Comparison of ENCODE assay signal across 10 mouse cellular contexts in genomic region chr5:30968416-30968815, GRCm38 (mm10). TPM values are rescaled to one million over a fixed set of nuclear protein-coding genes. Genes with fewer than 3 reads are reported as not detected.
A peak's percentile ranks its signal among the peaks of the same experiment; 100 is the strongest.
DNase-seq lines count a peak whose midpoint lies in the region; ATAC-seq and TF ChIP-seq lines count a peak whose summit lies in the region.
"Had no signal": no experiment of that assay in that cellular context is flagged by ENCODE, and none has a peak within 500 bp of the region (broad histone marks: within the 10 kb centered on the region; RNA-seq: fewer than 3 reads in every experiment).

Gene Tcf23 (plus strand): TSS chr5:30968662.

- no peak for TF ChIP-seq CTCF in gastrocnemius, adult 2 months (IDR thresholded peaks at IDR 0.05)

- intact Hi-C loops in gastrocnemius, adult 2 months (cut with DNase I): no loop called here

- DNase-seq in gastrocnemius, adult 2 months: peak; percentile 63
- DNase-seq in gastrocnemius, adult 18-20 months (ENCODE audit: low spot score): no peak
- DNase-seq in urinary bladder, postnatal 14 days (ENCODE audit: low spot score): peak; percentile 73
- DNase-seq in urinary bladder, postnatal 10 days (ENCODE audit: low spot score): no peak
- DNase-seq in lung, postnatal 36 days: peak; percentile 44
- DNase-seq: B cell, adult 2 months had no signal

- no peak within 1 kb of the TSS for H3K27ac ChIP-seq in gastrocnemius, adult 2 months
- H3K27ac ChIP-seq: liver, embryonic 15.5 days had no signal

- ATAC-seq in erythroid progenitor cell, adult 5-6 weeks (replicated peaks; ENCODE audit: low FRiP score, poor library complexity, severe bottlenecking): no peak
- ATAC-seq in megakaryocyte, adult 5-6 weeks (ENCODE audit: poor library complexity, severe bottlenecking): no peak
- no peak for ATAC-seq in monocyte, adult 5-6 weeks (replicated peaks; ENCODE audit: insufficient number of reproducible peaks, low FRiP score, low TSS enrichment, poor library complexity, severe bottlenecking)

- no peak within 1 kb of the TSS for H3K4me3 ChIP-seq in gastrocnemius, adult 2 months
- H3K4me3 ChIP-seq: liver, embryonic 15.5 days had no signal

RNA-seq across cellular contexts. Expression of gene Tcf23, which starts in this region (rescaled TPM):
- total RNA-seq in gastrocnemius, adult 2 months (2021): under 1 TPM in 1 of 2 experiments, not detected in 1; 0.28 TPM
- total RNA-seq in gastrocnemius, adult 18-20 months (2021): under 1 TPM; 0.07 to 0.21 TPM
- total RNA-seq in erythroid progenitor cell, adult 5-6 weeks (2015; ENCODE audit: low replicate concordance): not detected in 2 replicates
- not detected in 2 replicates for total RNA-seq in erythroid progenitor cell, adult 5-6 weeks (2017; ENCODE audit: low replicate concordance)
- total RNA-seq in megakaryocyte, adult 5-6 weeks (2015): not detected in 2 replicates
- not detected in 2 replicates for total RNA-seq in megakaryocyte, adult 5-6 weeks (2017)
- total RNA-seq in monocyte, adult 5-6 weeks (2017): 0.10 TPM in 1 of 3 replicates, not detected in the others

Comparison
In these comparisons a context has a peak if more than half of its experiments do, and no peak if none do; other contexts are left out.
1. DNase-seq: peak in urinary bladder, postnatal 14 days (single experiment) and lung, postnatal 36 days (single experiment); none in gastrocnemius, adult 18-20 months (single experiment) and urinary bladder, postnatal 10 days (single experiment).
2. Peak in DNase-seq in gastrocnemius, adult 2 months; RNA of the gene not detected or under 1 TPM.